Mouse (Mus musculus): ENCODE measurements around the gene 6030452D12Rik. TPM values are rescaled to one million over a fixed set of nuclear protein-coding genes. Genes with fewer than 3 reads are reported as not detected.

6030452D12Rik gene
- polyA plus RNA-seq (2012; fragmentation: generic; extraction: Trizol), result not detected
- long read RNA-seq, experiment 1, result 0 reads
- long read RNA-seq, experiment 2, result 0 reads

GRCm38 (mm10) chr8:106500018-106500685 lies at the start of gene 6030452D12Rik:
Gene 6030452D12Rik, plus strand, starts transcription at chr8:106500522.
- no peaks in the 10 kb centered on the region for H3K79me2 ChIP-seq (ENCODE audit: control insufficient read depth, insufficient read depth)
- no peak within 1 kb of the TSS for H3ac ChIP-seq (ENCODE audit: control insufficient read depth, insufficient read length, low read depth)
- no peaks in the 10 kb centered on the region for H3K79me3 ChIP-seq (ENCODE audit: low read depth)
- no peaks in the 10 kb centered on the region for H3K36me3 ChIP-seq (ENCODE audit: control insufficient read depth, insufficient read depth)
- no peak for TF ChIP-seq FOSL1 (IDR thresholded peaks at IDR 0.05; ENCODE audit: insufficient read depth, low read length, poor library complexity, severe bottlenecking)
- no peak for TF ChIP-seq MYOD1 (IDR thresholded peaks at IDR 0.05; ENCODE audit: control insufficient read depth, insufficient read length, low read depth)
- no peak for TF ChIP-seq MAX (IDR thresholded peaks at IDR 0.05)
- TF ChIP-seq CTCF (IDR thresholded peaks at IDR 0.05; ENCODE audit: control insufficient read depth, insufficient read depth, insufficient read length), result no peak
- no peak for TF ChIP-seq USF1 (IDR thresholded peaks at IDR 0.05; ENCODE audit: low read depth)
- TF ChIP-seq MYOG (IDR thresholded peaks at IDR 0.05; ENCODE audit: control insufficient read depth, extremely low read depth, insufficient read length), result no peak
- no peak within 1 kb of the TSS for H3K4me3 ChIP-seq (ENCODE audit: insufficient read depth, poor library complexity, severe bottlenecking)
- H3K27me3 ChIP-seq (ENCODE audit: control insufficient read depth, insufficient read depth, insufficient read length), result no peaks in the 10 kb centered on the region

DNA sequence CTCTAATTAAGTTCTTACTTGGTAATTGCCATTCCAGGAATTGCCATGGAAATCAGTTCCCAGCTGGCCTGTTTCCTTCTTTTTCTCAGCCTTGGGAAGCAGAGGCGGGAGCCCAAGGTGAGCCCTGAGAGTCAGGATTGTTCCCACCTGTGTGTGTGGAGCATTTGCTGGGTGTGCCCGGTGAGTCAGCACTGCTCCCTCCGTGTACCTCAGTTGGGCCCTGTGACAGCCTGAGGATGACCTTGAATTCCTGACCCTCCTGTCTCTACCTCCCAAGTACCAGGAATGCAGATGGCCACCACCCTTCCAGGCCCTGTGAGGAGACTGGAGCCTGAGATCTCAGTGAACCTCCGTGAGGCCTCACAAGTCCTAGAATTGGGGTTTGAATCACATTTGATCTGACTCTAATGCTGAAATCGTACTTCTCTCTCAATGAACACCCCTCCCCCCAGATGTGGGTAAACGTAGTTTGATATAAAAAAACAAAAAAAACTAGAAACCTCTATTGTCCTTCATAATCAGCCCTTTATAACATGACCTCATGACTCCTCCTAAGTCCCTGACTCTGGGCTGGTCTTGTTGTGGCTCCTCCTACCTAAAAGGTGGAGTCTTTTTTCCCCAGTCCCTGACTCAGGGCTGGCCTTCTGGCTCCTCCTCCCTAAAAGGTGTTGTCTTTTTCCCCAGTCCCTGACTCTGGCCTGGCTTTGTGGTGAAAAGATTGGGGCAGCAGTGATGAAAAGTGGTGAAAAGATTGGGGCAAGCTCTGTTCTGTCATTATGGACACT lies 48.8 kb upstream of the 6030452D12Rik start:
- no peak overlapping the region for H3K4me3 ChIP-seq (ENCODE audit: insufficient read depth, poor library complexity, severe bottlenecking)
- H3K79me2 ChIP-seq (ENCODE audit: control insufficient read depth, insufficient read depth), result no peaks in the 10 kb centered on the region
- H3K79me3 ChIP-seq (ENCODE audit: low read depth), result no peaks in the 10 kb centered on the region
- H3K27me3 ChIP-seq (ENCODE audit: control insufficient read depth, insufficient read depth, insufficient read length), result no peaks in the 10 kb centered on the region
- TF ChIP-seq MYOG (IDR thresholded peaks at IDR 0.05; ENCODE audit: control insufficient read depth, extremely low read depth, insufficient read length) (no peak), CTCF (IDR thresholded peaks at IDR 0.05; ENCODE audit: control insufficient read depth, insufficient read depth, insufficient read length) (no peak), USF1 (IDR thresholded peaks at IDR 0.05; ENCODE audit: low read depth) (no peak), MAX (IDR thresholded peaks at IDR 0.05) (no peak), FOSL1 (IDR thresholded peaks at IDR 0.05; ENCODE audit: insufficient read depth, low read length, poor library complexity, severe bottlenecking) (no peak), MYOD1 (IDR thresholded peaks at IDR 0.05; ENCODE audit: control insufficient read depth, insufficient read length, low read depth) (no peak), CEBPB (IDR thresholded peaks at IDR 0.05; ENCODE audit: low read depth) (no peak)
- H3K36me3 ChIP-seq (ENCODE audit: control insufficient read depth, insufficient read depth), result no peaks in the 10 kb centered on the region
- H3ac ChIP-seq (ENCODE audit: control insufficient read depth, insufficient read length, low read depth), result no peak overlapping the region

DNA sequence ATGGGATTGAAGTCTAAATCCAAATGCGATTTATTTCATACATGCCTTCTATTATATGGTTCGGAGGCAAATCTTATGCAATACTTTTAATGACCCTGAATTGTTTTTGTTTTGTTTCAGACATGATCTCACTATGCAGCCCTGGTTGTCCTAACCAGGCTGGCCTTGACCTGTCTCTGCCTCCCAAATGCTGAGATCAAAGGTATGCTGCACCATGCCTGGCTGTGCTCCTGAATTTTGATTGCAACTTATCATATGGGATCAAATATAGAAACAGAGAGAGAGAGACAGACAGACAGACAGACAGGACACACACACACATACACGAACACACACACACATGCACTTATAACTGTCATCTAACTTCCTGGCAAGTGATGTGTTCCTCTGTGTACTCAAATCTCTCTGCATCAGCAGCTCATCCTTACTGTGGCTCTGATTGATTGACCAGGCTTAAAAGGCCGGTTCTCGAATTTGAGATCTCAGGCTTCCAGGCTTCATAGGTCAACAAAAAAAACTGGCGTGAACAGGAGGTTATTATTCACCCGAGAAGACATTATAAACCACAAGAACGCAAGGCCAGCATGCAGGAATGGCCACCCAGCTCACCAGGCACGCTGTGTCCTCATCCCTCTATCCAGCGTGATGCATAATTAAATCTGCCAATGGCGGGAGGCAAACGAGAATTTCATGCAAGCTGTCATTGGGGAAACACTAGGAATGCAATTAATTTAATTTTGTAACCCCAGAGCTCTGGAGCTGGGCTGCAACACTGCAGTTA lies 47.4 kb upstream of the 6030452D12Rik start:
- Histone ChIP-seq H3K27me3 (ENCODE audit: control insufficient read depth, insufficient read depth, insufficient read length) (no peaks in the 10 kb centered on the region), H3K79me2 (ENCODE audit: control insufficient read depth, insufficient read depth) (no peaks in the 10 kb centered on the region), H3K36me3 (ENCODE audit: control insufficient read depth, insufficient read depth) (no peaks in the 10 kb centered on the region), H3K79me3 (ENCODE audit: low read depth) (no peaks in the 10 kb centered on the region), H3ac (ENCODE audit: control insufficient read depth, insufficient read length, low read depth) (no peak overlapping the region), H3K4me3 (ENCODE audit: insufficient read depth, poor library complexity, severe bottlenecking) (no peak overlapping the region)
- TF ChIP-seq MYOG (IDR thresholded peaks at IDR 0.05; ENCODE audit: control insufficient read depth, extremely low read depth, insufficient read length) (no peak), MAX (IDR thresholded peaks at IDR 0.05) (no peak), CEBPB (IDR thresholded peaks at IDR 0.05; ENCODE audit: low read depth) (no peak), USF1 (IDR thresholded peaks at IDR 0.05; ENCODE audit: low read depth) (no peak), MYOD1 (IDR thresholded peaks at IDR 0.05; ENCODE audit: control insufficient read depth, insufficient read length, low read depth) (no peak), CTCF (IDR thresholded peaks at IDR 0.05; ENCODE audit: control insufficient read depth, insufficient read depth, insufficient read length) (no peak), FOSL1 (IDR thresholded peaks at IDR 0.05; ENCODE audit: insufficient read depth, low read length, poor library complexity, severe bottlenecking) (no peak)

GRCm38 (mm10) chr8:106454036-106454435 lies 46.3 kb upstream of the 6030452D12Rik start:
- Histone ChIP-seq H3K4me3 (ENCODE audit: insufficient read depth, poor library complexity, severe bottlenecking) (no peak overlapping the region), H3K36me3 (ENCODE audit: control insufficient read depth, insufficient read depth) (no peaks in the 10 kb centered on the region), H3K27me3 (ENCODE audit: control insufficient read depth, insufficient read depth, insufficient read length) (no peaks in the 10 kb centered on the region), H3K79me2 (ENCODE audit: control insufficient read depth, insufficient read depth) (no peaks in the 10 kb centered on the region), H3ac (ENCODE audit: control insufficient read depth, insufficient read length, low read depth) (no peak overlapping the region), H3K79me3 (ENCODE audit: low read depth) (no peaks in the 10 kb centered on the region)
- TF ChIP-seq MYOD1 (IDR thresholded peaks at IDR 0.05; ENCODE audit: control insufficient read depth, insufficient read length, low read depth) (no peak), CTCF (IDR thresholded peaks at IDR 0.05; ENCODE audit: control insufficient read depth, insufficient read depth, insufficient read length) (no peak), MAX (IDR thresholded peaks at IDR 0.05) (no peak), USF1 (IDR thresholded peaks at IDR 0.05; ENCODE audit: low read depth) (no peak), CEBPB (IDR thresholded peaks at IDR 0.05; ENCODE audit: low read depth) (no peak), FOSL1 (IDR thresholded peaks at IDR 0.05; ENCODE audit: insufficient read depth, low read length, poor library complexity, severe bottlenecking) (no peak), MYOG (IDR thresholded peaks at IDR 0.05; ENCODE audit: control insufficient read depth, extremely low read depth, insufficient read length) (no peak)

DNA sequence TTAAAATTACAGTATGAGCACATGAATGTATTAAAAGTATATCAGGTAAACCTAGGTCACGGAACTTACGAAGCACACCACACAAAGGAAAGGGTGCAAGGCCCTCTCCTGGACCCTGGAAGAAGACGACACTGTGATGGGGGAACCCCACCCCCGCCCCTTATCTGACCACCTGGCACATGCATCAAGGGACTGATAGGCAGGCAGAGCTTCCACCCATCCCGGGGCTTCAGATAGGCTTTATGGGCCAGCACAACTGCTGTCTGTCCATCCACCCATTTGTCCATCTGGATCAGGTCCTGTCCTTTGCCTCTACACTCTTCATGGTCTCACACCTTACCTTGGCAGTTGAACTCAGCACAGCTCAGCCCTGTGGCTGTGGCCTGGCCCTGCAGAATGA lies 38.2 kb upstream of the 6030452D12Rik start:
- H3ac ChIP-seq (ENCODE audit: control insufficient read depth, insufficient read length, low read depth), result no peak overlapping the region
- H3K4me3 ChIP-seq (ENCODE audit: insufficient read depth, poor library complexity, severe bottlenecking), result no peak overlapping the region
- H3K79me3 ChIP-seq (ENCODE audit: low read depth), result no peaks in the 10 kb centered on the region
- TF ChIP-seq CEBPB (IDR thresholded peaks at IDR 0.05; ENCODE audit: low read depth) (no peak), USF1 (IDR thresholded peaks at IDR 0.05; ENCODE audit: low read depth) (no peak), MAX (IDR thresholded peaks at IDR 0.05) (no peak), MYOG (IDR thresholded peaks at IDR 0.05; ENCODE audit: control insufficient read depth, extremely low read depth, insufficient read length) (no peak), MYOD1 (IDR thresholded peaks at IDR 0.05; ENCODE audit: control insufficient read depth, insufficient read length, low read depth) (no peak), FOSL1 (IDR thresholded peaks at IDR 0.05; ENCODE audit: insufficient read depth, low read length, poor library complexity, severe bottlenecking) (no peak), CTCF (IDR thresholded peaks at IDR 0.05; ENCODE audit: control insufficient read depth, insufficient read depth, insufficient read length) (no peak)
- no peaks in the 10 kb centered on the region for H3K79me2 ChIP-seq (ENCODE audit: control insufficient read depth, insufficient read depth)
- no peaks in the 10 kb centered on the region for H3K36me3 ChIP-seq (ENCODE audit: control insufficient read depth, insufficient read depth)
- H3K27me3 ChIP-seq (ENCODE audit: control insufficient read depth, insufficient read depth, insufficient read length), result no peaks in the 10 kb centered on the region

Data from C2C12 (cell line).